Mouse (Mus musculus) cerebellum, adult 9-10 months (tissue): Measurements from ENCODE around the gene Setd7.

Experiments used
- DNase-seq: peaks from one replicate; pipeline ENCODE4 v3.0.0; 2022

Gene Setd7

DNA sequence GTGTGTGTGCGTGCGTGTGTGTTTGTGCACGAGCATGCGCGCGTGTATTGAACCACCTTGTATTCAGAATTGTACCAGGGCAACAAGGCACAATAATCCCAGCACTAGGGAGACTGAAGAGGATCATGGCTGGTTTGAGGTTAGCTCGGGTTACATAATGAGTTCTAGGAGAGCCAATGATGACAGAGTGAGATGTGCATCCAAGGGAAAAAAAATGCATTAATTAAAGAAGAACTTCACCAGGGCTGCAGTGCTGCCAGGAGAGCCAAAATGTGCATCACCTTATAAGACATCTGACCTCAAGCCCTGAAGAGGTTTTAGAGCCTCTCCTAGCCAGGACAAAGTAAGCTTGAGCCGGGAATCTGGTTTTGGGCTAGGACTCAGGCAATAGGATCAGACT is 5.1 kb downstream of the Setd7 start:
- DNase-seq, result peak; percentile 76

DNA sequence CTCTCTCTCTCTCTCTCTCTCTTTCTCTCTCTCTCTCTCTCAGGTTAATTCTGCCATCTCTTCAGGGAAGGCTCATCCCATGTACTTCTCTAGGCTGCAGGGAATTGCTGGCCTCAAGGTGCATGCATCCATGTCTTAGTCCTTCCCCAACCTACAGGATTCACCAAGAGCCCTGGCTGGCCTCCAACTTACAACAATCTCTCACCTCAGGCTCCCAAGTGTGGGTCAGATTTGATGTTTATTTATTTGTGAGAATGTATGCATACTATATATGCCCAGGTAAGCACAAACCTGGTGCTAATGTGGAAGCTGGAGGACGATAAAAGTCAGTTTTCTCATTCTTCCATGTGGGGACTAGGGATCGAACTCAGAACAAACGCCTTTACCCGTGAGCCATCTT is 5.8 kb downstream of the Setd7 start:
- peak; percentile 58 for DNase-seq

DNA sequence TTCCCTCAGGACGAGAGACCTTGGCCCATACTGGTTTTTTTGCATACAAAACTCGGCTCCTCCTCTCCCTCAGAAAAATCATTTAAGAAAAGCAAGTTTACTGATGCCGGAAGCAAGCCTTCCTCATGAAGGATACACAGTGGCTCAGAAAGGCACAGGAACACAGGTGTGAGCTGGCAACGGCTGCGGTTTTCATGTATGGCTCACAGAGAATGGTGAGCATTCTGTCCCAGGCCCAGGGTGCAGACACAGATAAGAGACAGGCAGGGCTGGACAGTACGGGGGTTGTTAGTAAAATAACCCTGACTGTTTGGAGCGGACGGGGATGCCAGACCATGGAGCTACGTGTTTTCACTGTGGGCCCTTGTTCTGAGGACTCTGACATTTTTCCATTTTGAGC is 6.6 kb downstream of the Setd7 start:
- DNase-seq, result peak; percentile 48

DNA sequence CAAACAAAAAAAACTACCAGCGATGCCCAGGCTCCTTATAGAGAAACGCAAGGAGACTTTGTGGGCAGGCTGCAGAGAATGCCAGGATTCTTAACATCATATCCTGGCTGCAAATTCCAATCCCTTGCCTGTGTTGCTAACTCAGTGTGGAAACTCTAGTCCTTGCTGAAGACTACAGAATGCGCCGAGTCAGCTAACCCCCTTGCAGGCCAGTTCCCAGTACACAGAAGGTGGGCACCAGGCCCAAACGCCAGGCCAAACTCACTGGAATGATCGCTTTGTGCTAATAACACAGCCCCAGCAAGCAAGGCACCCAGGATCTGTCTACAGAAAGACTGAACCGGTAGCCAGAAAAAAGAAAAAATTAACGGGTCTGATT is 7.2 kb downstream of the Setd7 start:
- DNase-seq, result peak; percentile 85

DNA sequence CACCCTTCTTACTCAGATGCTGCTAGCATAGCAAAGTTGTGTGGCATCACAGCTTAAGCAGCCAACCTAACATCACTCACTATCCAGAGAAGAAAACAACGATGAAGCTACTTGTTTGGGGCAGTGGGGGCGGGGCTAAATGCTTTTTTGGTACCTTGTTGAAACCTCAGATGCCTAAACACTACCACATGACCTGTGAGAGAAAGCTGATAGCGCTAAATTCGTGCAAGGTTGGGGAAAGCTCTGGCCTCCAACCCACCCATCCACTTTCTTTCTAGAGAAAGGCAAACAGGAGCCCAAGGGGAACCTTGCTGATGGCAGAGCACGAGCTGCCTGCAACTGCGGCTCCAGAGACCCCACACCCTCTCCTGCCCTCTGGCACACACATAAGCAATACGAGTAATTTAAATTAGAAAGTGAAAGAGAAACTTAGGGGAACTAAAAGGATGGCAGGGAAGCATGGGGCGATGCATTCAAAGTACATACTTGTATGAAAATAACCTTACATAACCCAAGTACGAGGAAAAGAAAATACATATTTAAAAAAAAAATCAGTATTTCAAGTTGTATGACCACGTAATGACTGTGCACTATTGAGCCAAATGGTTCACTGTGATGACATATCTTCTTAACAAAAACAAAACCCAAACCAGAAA is 7.7 kb downstream of the Setd7 start:
- DNase-seq, result peak; percentile 44

DNA sequence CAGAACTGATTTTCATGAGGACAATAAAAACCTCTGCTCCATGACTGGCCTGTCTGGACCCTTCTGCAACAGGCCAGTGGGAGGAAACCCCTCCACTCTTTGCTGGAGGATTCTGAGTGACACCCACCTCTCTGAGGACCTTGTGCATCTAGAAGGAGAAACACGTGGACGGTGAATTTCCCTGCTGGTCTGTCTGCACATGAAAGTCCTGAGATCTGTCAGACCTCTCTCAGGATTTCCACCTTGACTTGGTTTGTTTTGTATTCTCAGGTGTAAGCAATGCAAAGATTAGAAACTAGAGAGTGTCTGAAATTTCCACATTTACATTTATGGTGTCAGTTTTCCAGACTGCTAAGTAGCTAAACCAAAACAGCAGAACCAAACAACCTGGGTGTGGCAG is 8.5 kb downstream of the Setd7 start:
- DNase-seq, result peak; percentile 15

DNA sequence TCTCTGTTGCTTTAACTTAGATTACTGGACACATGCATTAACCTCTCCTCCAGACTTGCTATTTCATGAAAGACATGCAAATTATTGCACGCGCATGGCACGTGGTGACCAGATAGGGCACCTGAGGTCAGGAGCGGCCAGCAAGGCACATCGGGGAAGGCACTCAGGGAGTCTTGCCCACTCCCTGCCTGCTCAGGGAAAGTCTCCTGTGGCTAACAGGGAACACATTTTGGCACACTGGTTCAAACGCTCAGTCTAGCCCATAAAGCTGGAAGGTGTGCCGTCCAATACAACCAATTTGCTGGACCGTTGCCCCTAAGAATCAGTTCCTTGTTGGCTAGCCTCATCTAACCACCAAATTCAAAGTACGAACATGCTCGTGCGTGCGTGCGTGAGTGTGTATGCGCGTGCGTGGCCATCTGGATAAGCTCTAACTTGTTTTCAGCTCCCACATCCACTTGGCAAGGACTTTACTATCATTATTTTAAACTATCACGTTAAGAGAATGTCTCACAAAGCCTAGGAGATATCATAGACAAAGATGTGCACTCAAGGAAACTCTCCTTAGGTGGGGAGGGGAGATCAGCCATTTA is 11.6 kb downstream of the Setd7 start:
- DNase-seq, result no peak

DNA sequence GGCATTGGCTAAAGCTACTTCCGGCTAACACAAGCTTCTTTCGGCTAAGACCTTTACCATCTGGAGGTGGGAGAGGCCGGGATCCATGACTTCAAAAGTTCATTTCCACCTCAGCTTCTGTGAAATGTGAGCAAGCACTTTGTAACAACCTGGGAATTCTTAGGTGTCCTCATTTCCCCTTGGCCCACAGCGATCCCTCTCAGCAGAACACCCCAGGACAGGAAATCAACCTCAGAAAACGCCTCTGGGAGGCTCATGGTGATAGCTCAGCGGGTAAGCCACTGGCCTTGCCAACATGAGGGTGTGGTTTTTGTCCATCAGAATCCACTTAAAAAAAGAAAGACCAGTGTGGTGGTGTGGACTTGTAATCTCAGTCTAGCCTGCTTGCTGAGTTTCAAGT is 13.1 kb downstream of the Setd7 start:
- no peak for DNase-seq

DNA sequence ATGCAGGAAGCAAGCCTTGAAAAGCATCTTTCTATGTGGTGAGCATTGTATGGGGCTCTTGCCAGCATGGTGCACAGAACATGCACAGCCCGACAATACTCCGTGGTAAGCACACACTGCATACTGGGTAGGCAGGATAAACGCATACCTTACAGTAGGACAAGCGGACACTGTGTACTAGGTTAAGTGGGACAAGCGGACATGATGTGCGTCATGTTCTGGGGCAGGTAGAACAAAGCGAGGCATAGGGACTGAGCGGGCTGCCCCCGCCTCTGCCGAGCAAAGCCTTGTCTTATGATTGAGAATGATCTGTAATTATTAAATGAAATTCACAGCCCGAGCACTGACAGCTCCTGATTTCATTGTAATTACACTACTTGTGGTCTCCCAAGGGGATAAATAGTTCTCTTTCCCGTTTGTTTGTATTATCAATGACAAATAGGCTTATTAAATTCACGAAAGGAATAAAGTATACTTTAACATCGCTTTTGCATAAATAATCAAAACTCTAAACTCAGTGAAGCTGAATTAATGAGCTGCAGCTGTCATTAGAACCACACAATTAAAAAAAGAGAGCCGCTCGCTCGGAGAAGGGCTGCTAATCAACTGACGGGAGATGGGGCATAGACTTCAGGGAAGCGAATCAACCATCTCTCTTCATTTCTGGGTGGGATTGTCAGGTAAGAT is 16.1 kb downstream of the Setd7 start:
- DNase-seq, result no peak

DNA sequence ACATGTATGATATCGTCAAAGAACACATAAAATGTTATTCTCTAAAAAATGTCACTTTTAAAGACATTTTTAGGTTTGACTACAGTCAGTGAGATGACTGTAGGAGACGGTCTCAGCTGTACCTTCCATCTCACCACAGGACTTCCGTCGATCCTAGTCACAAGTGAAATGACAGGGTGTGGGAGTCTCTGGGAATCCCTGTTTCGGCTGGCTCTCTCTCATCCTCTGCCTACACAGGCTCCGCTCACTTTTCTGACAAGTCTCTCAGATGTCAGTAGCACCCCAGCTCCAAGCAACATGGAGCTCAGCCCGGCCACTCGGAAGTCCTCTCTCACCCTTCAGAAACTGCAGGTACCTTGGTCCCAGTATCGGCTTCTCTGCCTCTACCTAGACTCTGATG is 20.0 kb downstream of the Setd7 start:
- DNase-seq, result no peak

DNA sequence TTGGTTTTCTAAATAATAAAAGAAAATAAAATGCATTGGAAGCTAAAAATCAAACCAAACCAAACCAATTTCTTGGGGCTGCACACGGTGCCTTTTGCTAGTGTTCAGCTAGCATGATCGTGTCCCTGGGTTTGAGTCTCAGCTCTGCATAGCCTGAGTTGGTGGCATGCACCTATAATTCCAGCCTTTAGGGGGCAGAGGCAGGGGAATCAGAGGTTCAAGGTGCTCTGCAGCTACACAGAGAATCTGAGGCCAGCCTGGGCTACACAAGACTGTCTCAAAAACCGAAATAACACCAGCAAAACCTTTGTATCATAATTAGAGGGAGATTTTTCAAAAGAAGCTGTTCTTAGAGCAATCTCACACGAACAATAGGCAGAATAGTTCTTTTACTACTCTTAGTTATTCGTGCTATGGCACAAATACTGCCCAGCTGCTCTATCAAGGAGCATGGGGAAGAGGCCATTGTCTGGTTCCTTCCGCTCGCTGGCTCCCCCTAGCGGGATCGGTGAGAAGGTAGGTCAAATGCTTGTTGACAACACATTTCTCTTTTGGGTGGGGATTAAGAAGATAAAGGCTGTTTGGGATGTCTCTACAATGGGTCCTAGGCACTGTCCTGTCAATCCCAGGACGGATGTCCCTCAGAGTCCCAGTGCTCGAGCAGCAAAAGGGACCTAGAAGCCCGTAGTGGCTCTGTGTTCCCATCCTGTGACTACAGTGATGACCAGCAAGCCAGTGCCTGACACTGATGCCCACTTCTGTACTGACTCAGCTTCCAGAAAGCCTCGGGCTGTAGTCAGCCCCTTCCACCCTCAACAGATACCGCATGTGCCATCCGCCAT is 20.9 kb downstream of the Setd7 start:
- DNase-seq, result peak; percentile 77

DNA sequence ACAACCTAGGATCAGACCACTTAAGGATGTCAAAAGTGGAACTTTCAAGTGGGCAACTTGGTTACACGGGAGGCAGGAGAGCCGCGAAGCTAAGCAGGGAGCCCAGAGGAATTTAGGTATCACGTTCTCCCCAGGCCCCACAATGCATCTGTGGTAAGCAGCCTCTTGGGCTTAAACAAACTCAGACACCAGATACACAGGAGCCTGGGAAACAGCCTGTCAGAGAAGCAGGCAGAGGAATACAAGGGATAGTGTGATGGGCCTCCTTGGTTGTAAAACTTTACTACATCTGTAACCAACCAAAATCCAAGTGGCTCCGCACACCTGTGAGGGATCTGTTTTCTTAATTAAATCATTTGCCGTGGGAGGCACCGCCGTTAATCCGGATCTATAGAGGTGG is 26.7 kb downstream of the Setd7 start:
- DNase-seq, result no peak

DNA sequence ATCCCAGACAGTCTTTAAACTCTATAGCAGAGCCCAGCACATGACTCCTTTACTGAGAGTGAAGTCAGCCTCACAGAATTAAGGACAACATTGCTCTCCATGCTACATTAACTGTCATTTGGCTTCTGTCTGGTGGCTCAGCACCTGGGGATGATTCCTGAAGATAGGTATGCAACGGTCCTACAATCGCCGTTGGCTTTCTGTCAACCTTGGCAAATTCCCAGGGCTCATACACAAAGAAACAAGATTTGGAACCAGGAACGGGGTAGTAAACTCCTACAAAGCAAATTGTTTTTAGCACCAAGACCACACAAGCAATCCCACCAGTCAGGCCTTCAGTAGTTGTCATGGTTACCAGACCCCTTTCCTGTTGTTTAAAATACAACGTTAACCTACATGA is 27.1 kb downstream of the Setd7 start:
- DNase-seq, result no peak

DNA sequence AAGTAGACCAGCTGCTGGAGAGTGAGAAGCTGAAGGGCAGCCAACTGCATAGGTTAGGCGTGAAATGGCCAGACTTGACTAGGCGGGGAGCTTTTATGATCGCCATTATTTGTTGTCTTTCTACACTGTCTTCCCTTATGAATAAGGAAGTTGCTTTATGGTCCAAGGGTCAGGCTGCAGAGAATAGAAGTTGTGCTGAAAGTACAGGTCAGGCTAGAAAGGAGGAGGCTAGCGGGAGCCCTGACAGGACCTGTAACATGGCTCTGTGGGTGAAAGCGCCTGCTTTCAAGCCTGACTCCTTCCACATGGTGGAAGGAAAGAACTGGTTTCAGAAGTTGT is 28.4 kb downstream of the Setd7 start:
- no peak for DNase-seq

DNA sequence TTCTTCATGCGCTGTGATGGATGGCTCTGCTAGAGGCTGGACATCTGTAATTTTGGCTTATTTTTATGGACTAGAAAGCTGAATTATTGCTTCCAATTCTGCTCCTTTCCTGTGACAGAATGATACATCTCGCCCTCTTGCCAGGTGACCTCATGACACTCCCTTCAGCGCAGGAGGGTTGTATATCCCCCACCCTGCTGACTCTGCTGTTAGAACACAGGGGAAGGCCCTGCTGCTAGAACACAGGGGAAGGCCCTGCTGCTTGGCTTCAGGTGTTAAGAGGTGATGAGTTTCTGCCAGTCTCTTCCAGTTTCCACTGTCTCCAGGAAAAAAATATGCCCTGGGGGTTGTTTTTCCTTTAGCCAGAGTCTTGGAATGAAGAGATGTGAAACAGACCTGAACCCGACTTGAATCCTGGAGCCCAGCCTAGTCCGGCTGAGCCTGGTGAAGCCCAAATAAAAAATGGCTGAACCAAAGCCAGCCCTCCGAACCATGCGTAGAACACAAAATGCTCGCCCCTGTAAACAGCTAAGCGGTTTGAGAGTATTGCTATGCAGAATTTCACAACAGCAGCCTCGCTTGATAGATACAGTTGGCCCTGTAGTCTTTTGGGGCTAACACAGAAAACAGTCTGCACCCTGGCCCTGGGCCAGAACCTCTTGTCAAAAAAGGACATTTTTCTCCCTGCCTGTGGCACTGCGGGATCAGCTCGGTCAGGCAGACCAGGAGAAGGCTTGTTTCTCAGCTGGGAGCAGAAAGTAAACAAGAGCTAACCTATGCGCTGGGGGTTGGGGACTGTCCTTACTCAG is 29.0 kb downstream of the Setd7 start:
- peak; percentile 96 for DNase-seq

DNA sequence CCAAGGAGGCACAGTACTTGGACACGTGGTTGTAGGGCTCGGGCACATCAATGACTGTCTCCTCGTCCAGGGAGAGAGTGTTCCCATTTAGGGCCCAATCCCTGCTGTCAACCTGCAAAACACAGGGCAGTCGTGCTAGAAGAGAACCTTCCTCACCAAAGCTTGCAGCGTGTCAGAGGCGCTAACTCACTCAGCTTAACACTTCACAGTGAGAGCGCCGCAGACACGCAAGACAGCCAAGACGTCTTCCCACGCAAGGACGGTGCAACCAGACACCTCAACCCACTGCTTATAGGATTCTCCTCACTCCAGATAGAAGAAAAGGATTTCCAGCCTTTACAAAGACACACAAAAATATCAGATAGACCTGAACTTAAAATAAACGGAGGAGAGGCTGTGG is 33.8 kb downstream of the Setd7 start:
- DNase-seq, result no peak

DNA sequence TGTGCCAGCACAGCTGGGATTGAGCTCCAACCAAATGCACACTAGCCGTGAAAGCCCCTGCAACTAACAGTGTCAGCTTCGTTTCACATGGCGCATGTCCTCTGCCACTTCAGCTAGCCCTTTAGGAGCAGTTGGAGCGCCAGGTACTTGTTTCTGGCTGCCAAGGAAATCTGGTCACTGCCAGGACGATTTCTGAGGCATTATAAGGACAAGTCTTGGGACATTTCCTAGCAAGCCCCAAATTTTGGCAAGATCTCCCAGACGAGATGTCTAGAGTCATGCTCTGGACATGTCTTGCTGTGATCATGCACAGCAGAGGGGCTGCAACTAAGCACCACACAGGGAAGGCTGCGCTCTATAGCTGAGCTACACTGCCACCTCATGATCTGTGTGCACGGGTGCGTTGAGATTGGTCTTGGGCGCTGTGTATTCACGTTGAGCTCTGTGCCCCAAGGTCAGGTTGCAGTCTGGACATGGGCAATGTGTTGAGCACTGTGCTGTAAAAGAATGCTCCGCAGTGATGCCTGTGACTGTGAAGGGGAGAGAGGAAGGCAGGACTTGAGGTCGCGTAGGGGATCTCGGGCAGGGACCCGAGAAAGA is 35.4 kb downstream of the Setd7 start:
- DNase-seq, result peak; percentile 62

DNA sequence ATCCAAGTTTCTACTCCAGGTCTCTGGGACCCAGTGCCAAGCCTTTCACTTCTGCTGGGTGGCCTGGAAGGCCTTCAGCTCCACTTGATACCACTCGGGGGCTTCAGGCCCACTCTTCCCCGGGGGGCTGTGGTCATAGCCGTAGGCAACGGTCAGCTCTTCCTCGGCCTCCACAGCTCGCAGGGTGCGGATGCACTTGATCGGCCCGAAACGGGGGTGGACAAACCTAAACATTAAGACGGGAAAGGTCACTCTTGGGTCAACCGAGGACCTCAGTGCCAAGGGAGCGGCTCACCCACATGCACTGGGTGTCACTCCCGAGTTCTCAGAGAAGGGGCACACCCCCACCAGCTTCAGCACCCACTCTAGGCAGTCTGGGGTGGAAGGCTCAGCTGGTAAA is 39.4 kb downstream of the Setd7 start:
- DNase-seq, result no peak

DNA sequence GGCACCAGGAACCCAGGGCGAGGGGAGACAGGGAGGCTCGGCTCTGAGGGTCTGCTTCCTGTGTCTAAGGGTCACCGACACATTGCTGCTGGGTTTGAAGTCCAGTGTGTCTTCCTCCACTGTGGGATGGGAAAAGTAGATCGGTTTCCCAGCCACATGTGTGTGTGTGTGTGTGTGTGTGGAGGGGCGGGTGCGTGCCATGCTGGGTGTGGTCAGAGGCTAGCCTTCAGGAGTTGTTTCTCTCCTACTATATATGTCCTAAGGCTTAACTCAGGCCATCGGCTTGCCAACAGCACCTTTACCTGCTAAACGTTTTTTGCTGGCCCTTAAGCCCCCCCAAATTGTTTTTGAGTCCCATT is 41.9 kb downstream of the Setd7 start:
- DNase-seq, result no peak

DNA sequence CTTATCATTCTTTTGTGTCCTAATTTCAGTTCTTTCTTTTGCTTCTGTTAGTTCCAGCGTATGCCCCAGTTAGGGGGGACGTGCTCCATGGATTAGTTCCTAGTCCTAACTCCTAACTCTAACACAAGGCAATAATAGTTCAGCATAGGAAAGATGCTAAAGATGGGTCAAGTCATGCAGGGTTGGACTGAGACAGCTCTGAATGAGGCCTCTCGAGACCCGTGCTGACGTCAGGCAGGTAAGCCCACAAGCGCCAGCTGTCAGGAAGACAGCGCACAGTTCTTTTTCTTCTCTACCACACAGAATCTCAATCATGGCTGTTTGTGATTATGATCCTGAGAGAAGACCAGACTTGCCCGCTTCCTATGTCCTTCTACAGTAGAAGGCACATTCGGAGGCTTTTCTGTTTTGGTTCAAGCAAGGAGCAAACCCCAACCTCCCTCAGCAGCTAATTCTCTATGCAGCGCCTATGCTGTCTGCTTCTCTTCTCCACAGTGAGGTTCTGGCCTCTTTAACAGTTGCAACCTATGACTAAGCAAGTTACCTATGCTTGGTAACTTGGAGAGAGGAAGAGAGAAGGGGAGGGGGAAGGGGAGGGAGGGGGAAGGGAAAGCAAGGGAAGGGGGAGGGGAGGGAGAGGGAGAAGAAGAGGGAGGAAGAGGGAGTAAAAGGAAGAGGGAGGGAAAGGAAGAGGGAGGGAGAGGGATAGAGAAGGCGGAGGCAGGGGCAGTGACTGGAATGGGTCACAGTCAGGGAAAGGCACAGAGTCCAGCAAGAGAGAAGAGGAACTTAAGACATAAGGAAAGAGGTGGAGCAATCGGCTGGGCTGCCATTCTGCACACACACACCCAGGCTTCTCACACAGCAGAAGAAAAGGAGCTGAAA is 42.6 kb downstream of the Setd7 start:
- no peak for DNase-seq

DNA sequence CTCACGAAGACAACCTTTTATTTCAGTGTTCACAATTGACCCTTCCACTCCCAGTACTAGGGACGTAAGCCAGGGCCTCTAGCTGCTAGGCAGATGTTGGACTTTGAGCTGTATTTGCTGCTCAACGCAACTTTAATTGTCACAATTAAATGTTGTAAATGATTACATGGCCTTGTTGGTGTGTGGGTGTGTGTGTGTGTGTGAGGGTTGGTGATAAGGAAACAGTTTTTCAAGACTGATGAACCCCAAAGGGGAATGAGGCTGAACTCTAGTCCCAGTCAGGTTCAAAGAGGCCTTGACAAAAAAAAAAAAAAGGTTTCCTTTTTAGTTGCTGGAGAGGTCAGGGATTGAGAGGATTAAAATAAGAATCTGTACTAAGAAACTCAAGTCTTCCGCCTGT is 43.2 kb downstream of the Setd7 start:
- no peak for DNase-seq

DNA sequence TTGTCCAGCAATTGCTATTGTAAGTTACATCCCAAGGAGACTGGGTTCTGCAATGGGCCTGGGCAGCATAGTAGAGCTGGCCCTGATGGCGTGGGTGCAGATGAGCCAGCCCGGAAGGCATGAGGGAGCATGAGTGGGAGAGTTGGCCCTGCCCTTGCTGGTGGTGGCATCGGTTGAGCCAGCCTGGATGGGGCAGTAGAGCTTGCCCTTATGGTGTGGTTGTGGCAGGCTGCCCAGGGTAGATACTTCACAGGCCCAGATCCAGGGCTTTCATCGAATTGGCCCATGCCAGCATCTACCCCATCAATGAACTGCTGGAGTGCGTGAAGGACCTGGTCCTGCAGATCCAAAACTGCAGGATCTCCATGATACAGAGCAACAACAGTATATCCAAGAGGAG is 48.7 kb downstream of the Setd7 start:
- peak; percentile 54 for DNase-seq
